Mouse (Mus musculus) hindbrain, embryonic 15.5 days (tissue): Measurements from ENCODE around the gene Rpl18a. TPM values are rescaled to one million over a fixed set of nuclear protein-coding genes. Genes with fewer than 3 reads are reported as not detected.

Experiments used
- ATAC-seq: fragments of 200-750 bp; cut with Nextera tagmentation; 2 replicates; pipeline ENCODE4 v1.8.0; 2017; ENCODE audit warnings: low read depth, moderate number of reproducible peaks, moderate TSS enrichment; ENCODE audit not compliant: low FRiP score
- H3K27ac ChIP-seq: fragments of 300-500 bp; sonication (generic); replicated peaks from 2 replicates; pipeline ENCODE4 v1.5.1; 2015; ENCODE audit warnings: mild to moderate bottlenecking, inconsistent platforms
- H3K27me3 ChIP-seq: fragments of 300-500 bp; sonication (generic); 2 replicates; pipeline ENCODE4 v1.6.1; 2015; ENCODE audit warnings: control low read depth, inconsistent platforms
- H3K36me3 ChIP-seq: fragments of 300-500 bp; sonication (generic); 2 replicates; pipeline ENCODE4 v1.6.1; 2015; ENCODE audit warnings: control low read depth, inconsistent platforms
- H3K4me1 ChIP-seq: fragments of 300-500 bp; sonication (generic); replicated peaks from 2 replicates; pipeline ENCODE4 v1.6.1; 2015; ENCODE audit warnings: control low read depth, inconsistent platforms
- H3K4me2 ChIP-seq: fragments of 300-500 bp; sonication (generic); 2 replicates; pipeline ENCODE4 v1.6.1; 2015; ENCODE audit warnings: moderate library complexity, mild to moderate bottlenecking, inconsistent platforms
- H3K4me3 ChIP-seq: fragments of 300-500 bp; sonication (generic); 2 replicates; pipeline ENCODE4 v1.5.1; 2015; ENCODE audit warnings: mild to moderate bottlenecking, inconsistent platforms
- H3K9ac ChIP-seq: fragments of 300-500 bp; sonication (generic); 2 replicates; pipeline ENCODE4 v1.6.1; 2015; ENCODE audit warnings: inconsistent platforms
- H3K9me3 ChIP-seq: fragments of 300-500 bp; sonication (generic); 2 replicates; pipeline ENCODE4 v1.6.1; 2016; ENCODE audit warnings: control low read depth, inconsistent platforms
- WGBS: fragments of 180-500 bp; shearing (Covaris S2); methylation state at CpG from one replicate; pipeline ENCODE4 v1.1.7; 2015; 5-methylcytosine and 5-hydroxymethylcytosine counted together
- polyA plus RNA-seq: library from polyadenylated mRNA; unstranded; fragments of >200 nt; fragmentation: Nextera tagmentation; extraction: Ambion mirVana; gene quantifications from 2 replicates; pipeline ENCODE4 v1.2.1, GENCODE M21; 2015

Gene Rpl18a
- polyA plus RNA-seq, 1 experiment from 2014 or later = 2,082 TPM

GRCm38 (mm10) chr8:70874441-70874840 is 22.8 kb downstream of the Rpl18a start:
- H3K9ac ChIP-seq = no peak overlapping the region
- no peak overlapping the region for H3K4me3 ChIP-seq
- no peaks in the 10 kb centered on the region for H3K36me3 ChIP-seq
- H3K4me1 ChIP-seq = peaks cover 27% of the 10 kb centered on the region
- ATAC-seq = no peak
- peak overlapping the region; percentile 91; the same call in 1 of the 2 replicates for H3K27ac ChIP-seq
- no peaks in the 10 kb centered on the region for H3K27me3 ChIP-seq
- H3K9me3 ChIP-seq = no peaks in the 10 kb centered on the region
- no peak overlapping the region for H3K4me2 ChIP-seq
- 91% methylated on average over 13 of the region's 13 CpGs for WGBS

- H3K4me3 ChIP-seq = peak within 1 kb of the TSS; percentile 86
- peak; percentile 89 for ATAC-seq
These were observed 23.7 kb downstream of the Rpl18a start, which contains the start of gene Ccdc124 for GRCm38 (mm10) chr8:70873364-70873985. Ccdc124 (minus strand) TSS chr8:70873935.

GRCm38 (mm10) chr8:70872643-70873363 is 24.4 kb downstream of the Rpl18a start:
- 7% methylated on average over 31 of the region's 31 CpGs for WGBS
- H3K27me3 ChIP-seq = no peaks in the 10 kb centered on the region
- H3K9me3 ChIP-seq = no peaks in the 10 kb centered on the region
- peak overlapping the region; percentile 91 for H3K27ac ChIP-seq
- ATAC-seq = no peak
- peaks cover 43% of the 10 kb centered on the region for H3K4me1 ChIP-seq
- peak overlapping the region; percentile 72 for H3K9ac ChIP-seq
- H3K4me2 ChIP-seq = peak overlapping the region; percentile 97
- peak overlapping the region; percentile 86 for H3K4me3 ChIP-seq
- peaks cover 4% of the 10 kb centered on the region; the same call in 1 of the 2 replicates for H3K36me3 ChIP-seq

More at GRCm38 (mm10) chr8:70873364-70873985, 23.7 kb downstream of the Rpl18a start, which contains the start of gene Ccdc124:
- Histone ChIP-seq H3K27ac (peak within 1 kb of the TSS; percentile 91), H3K4me1 (peaks cover 37% of the 10 kb centered on the region), H3K27me3 (no peaks in the 10 kb centered on the region), H3K9ac (peak within 1 kb of the TSS; percentile 72), H3K9me3 (no peaks in the 10 kb centered on the region), H3K4me2 (peak within 1 kb of the TSS; percentile 97), H3K36me3 (no peaks in the 10 kb centered on the region)
- WGBS = under 1% methylated on average over 46 of the region's 46 CpGs

GRCm38 (mm10) chr8:70871195-70871807 is 25.9 kb downstream of the Rpl18a start:
- peaks cover 6% of the 10 kb centered on the region; the same call in 1 of the 2 replicates for H3K36me3 ChIP-seq
- H3K4me1 ChIP-seq = peaks cover 49% of the 10 kb centered on the region
- no peak overlapping the region for H3K4me3 ChIP-seq
- no peak overlapping the region for H3K4me2 ChIP-seq
- no peak overlapping the region for H3K9ac ChIP-seq
- no peak for ATAC-seq
- H3K27ac ChIP-seq = no peak overlapping the region
- WGBS = 87% methylated on average over 5 of the region's 5 CpGs
- H3K27me3 ChIP-seq = no peaks in the 10 kb centered on the region
- H3K9me3 ChIP-seq = no peaks in the 10 kb centered on the region

- Histone ChIP-seq H3K4me3 (no peak overlapping the region), H3K27ac (peak overlapping the region; percentile 69), H3K4me1 (peaks cover 62% of the 10 kb centered on the region), H3K27me3 (no peaks in the 10 kb centered on the region), H3K9me3 (no peaks in the 10 kb centered on the region), H3K4me2 (peak overlapping the region; percentile 22; the same call in 1 of the 2 replicates), H3K36me3 (peaks cover 6% of the 10 kb centered on the region; the same call in 1 of the 2 replicates), H3K9ac (peak overlapping the region; percentile 31; the same call in 1 of the 2 replicates)
- 44% methylated on average over 16 of the region's 16 CpGs for WGBS
- ATAC-seq = no peak
These were observed 27.6 kb downstream of the Rpl18a start for GRCm38 (mm10) chr8:70869601-70870041.

- Histone ChIP-seq H3K9ac (peak overlapping the region; percentile 31; the same call in 1 of the 2 replicates), H3K9me3 (no peaks in the 10 kb centered on the region), H3K27ac (peak overlapping the region; percentile 69), H3K4me3 (no peak overlapping the region), H3K36me3 (peaks cover 6% of the 10 kb centered on the region; the same call in 1 of the 2 replicates), H3K4me2 (peak overlapping the region; percentile 22), H3K27me3 (no peaks in the 10 kb centered on the region), H3K4me1 (peaks cover 62% of the 10 kb centered on the region)
- WGBS = 38% methylated on average over 5 of the region's 5 CpGs
- ATAC-seq = no peak
These were observed 28.0 kb downstream of the Rpl18a start for GRCm38 (mm10) chr8:70869199-70869571.

GRCm38 (mm10) chr8:70868559-70869198 is 28.5 kb downstream of the Rpl18a start:
- H3K27me3 ChIP-seq = no peaks in the 10 kb centered on the region
- H3K4me1 ChIP-seq = peaks cover 65% of the 10 kb centered on the region
- peak overlapping the region; percentile 22 for H3K4me2 ChIP-seq
- peak overlapping the region; percentile 69 for H3K27ac ChIP-seq
- no peak overlapping the region for H3K4me3 ChIP-seq
- ATAC-seq = no peak
- no peaks in the 10 kb centered on the region for H3K9me3 ChIP-seq
- H3K9ac ChIP-seq = 0 out of 2 replicates have a peak overlapping the region, but pooled peaks have one; percentile 31
- peaks cover 6% of the 10 kb centered on the region; the same call in 1 of the 2 replicates for H3K36me3 ChIP-seq
- 16% methylated on average over 40 of the region's 40 CpGs for WGBS

GRCm38 (mm10) chr8:70866566-70866965 is 30.6 kb downstream of the Rpl18a start:
- H3K9ac ChIP-seq = no peak overlapping the region

GRCm38 (mm10) chr8:70866001-70866520 is 31.2 kb downstream of the Rpl18a start:
- H3K4me2 ChIP-seq = peak overlapping the region; percentile 94
- peaks cover 6% of the 10 kb centered on the region; the same call in 1 of the 2 replicates for H3K36me3 ChIP-seq
- peak; percentile 5 for ATAC-seq
- peak overlapping the region; percentile 95 for H3K27ac ChIP-seq
- 6% methylated on average over 12 of the region's 12 CpGs for WGBS
- H3K4me3 ChIP-seq = peak overlapping the region; percentile 48
- H3K9me3 ChIP-seq = no peaks in the 10 kb centered on the region
- H3K4me1 ChIP-seq = peaks cover 72% of the 10 kb centered on the region
- peak overlapping the region; percentile 42 for H3K9ac ChIP-seq
- no peaks in the 10 kb centered on the region for H3K27me3 ChIP-seq

More at GRCm38 (mm10) chr8:70866566-70866965, 30.6 kb downstream of the Rpl18a start:
- 85% methylated on average over 7 of the region's 7 CpGs for WGBS
- peak overlapping the region; percentile 95 for H3K27ac ChIP-seq
- peaks cover 72% of the 10 kb centered on the region for H3K4me1 ChIP-seq
- H3K9me3 ChIP-seq = no peaks in the 10 kb centered on the region
- peak overlapping the region; percentile 94; the same call in 1 of the 2 replicates for H3K4me2 ChIP-seq
- no peaks in the 10 kb centered on the region for H3K27me3 ChIP-seq
- no peak overlapping the region for H3K4me3 ChIP-seq
- no peak for ATAC-seq
- peaks cover 6% of the 10 kb centered on the region; the same call in 1 of the 2 replicates for H3K36me3 ChIP-seq

- peak overlapping the region; percentile 56 for H3K9ac ChIP-seq
- H3K4me3 ChIP-seq = peak overlapping the region; percentile 48
- H3K4me1 ChIP-seq = peaks cover 72% of the 10 kb centered on the region
- peak overlapping the region; percentile 95 for H3K27ac ChIP-seq
- no peaks in the 10 kb centered on the region for H3K27me3 ChIP-seq
- H3K36me3 ChIP-seq = peaks cover 6% of the 10 kb centered on the region; the same call in 1 of the 2 replicates
- 0% methylated on average over 46 of the region's 46 CpGs for WGBS
- peak; percentile 89 for ATAC-seq
- peak overlapping the region; percentile 94 for H3K4me2 ChIP-seq
- no peaks in the 10 kb centered on the region for H3K9me3 ChIP-seq
These were observed 31.7 kb downstream of the Rpl18a start for GRCm38 (mm10) chr8:70865350-70866000.
